Mouse (Mus musculus) B cell, adult 2 months (primary cell): ENCODE measurements around the gene Rarres1.
A peak's percentile ranks its signal among the peaks of the same experiment; 100 is the strongest.

Source experiments
- DNase-seq, 2 experiments: peaks; one replicate each; pipeline ENCODE4 v3.0.0; 2022

The Rarres1 gene

DNA sequence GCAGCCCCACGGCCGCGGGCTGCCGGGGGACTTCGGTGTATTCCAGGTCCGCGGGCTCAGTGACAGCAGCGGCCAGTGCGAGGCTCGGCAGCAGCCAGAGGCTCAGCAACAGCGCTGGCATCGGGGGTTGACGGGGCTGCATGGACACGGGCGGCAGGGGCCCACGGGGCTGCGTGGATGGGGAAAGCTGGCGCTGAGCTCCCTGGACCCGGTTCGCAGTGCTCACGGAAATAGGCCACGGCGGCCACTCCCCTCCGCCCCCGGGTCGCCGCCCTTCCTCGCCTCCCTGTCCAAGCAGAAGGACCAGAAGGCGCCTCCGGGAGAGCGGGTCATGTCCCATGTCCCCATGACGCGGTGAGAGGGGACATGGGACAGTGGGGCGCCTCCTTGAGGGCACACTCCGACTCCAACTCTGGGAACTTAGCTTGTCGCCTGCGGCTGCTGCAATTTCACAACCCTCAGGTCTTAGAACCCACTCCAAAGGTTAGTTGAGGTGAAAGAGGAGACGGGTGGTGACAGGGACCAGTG is at the start of gene Rarres1:
Gene Rarres1, minus strand, starts transcription at position 250 of the 528 bp plus-strand sequence.
- peak; percentile 37 to 40 for DNase-seq

DNA sequence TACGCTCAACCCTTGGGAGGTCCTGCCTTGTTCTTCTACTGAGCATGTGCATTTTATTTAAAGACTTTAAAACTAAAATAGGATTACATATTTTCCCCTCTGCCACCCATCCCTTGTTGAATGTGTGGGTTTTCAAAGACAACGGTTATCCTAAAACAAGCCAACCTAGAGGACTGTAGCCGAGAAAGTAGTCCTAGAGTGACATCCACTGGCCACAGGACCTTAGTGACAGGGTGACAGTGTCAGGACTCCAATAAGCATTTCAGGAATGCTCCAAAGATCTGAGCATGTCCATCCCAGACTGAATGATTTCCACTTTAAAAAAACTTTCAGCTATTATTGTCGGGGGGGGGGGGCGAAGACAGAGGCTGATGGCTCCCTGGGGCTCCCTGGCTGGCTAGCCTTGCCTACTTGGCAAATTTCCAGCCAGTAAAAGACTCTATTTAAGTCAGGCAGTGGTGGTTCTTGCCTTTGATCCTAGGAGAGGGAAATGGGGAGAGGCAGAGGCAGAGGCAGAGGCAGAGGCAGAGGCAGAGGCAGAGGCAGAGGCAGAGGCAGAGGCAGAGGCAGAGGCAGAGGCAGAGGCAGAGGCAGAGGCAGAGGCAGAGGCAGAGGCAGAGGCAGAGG is 49.5 kb upstream of the Rarres1 start:
- peak; percentile 59 to 65 for DNase-seq

DNA sequence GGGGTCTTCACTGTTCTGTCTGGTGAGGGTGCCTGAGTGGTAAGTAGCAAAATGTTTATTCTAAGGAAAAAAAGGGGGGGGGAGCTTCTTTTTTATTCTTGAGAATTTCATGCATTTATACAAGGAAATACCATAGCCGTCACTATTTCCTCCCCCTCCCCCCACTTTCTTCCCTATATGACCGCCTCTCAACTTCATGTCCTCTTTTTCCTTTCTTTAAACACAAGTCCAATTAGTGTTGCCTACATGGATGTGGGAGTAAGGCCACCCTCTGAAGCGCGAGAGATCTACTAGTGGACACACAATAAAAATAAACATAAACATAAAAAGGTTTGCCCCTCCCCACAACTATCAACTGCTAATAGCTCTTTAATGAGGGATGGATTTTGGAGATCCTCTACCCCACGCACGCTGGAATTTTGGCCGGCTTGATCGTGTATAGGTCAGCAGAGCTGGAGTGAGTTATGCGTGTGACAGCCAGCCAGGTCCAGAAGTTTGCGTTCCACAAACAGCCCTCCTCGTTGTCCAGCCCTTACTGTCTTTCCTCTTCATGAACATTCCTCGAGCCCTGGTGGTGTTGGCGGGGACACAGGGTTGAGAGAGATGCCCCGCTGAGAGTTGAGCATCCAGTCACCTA is 42.5 kb upstream of the Rarres1 start:
- DNase-seq = no peak

DNA sequence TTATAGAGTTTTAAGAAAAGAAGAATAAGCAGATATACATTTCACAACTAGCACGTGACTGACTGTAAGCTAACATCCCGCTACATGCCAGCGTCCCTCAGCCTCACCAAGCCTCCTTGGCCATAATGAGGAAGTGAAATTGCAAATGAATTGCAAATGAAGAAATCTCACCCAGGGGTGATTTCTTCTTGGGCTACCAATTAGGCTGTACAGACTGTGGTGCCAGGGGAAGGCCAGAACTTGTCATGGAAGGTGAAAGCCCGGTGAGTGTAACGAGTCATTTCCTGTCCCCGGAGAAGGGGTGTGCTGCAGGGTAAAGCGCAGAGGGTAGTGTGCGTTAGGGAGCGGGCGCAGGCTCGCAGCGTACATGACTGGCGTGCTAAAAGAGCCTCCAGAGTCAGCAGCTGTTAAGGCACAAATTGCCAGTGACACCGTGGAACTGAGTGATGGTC is 41.9 kb upstream of the Rarres1 start:
- DNase-seq = peak; percentile 79 to 82

DNA sequence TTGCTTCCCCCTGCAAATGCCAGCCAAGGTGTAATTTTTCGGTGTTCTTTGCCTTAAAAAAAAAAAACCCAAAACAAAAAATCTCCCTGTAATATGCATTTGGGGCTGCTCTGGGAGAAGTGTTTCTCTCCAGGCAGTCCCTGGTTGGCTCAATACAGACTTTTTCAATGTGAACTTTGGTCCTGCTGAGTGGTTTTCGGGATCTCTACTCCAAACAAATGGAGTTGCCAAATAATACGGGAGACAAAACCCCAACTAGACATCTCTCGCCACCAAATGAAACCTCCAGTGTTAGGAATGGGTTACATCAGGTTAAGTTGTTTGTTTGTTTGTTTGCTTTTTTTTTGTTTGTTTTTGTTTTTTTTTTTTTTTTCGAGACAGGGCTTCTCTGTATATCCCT is 39.9 kb upstream of the Rarres1 start:
- no peak for DNase-seq

DNA sequence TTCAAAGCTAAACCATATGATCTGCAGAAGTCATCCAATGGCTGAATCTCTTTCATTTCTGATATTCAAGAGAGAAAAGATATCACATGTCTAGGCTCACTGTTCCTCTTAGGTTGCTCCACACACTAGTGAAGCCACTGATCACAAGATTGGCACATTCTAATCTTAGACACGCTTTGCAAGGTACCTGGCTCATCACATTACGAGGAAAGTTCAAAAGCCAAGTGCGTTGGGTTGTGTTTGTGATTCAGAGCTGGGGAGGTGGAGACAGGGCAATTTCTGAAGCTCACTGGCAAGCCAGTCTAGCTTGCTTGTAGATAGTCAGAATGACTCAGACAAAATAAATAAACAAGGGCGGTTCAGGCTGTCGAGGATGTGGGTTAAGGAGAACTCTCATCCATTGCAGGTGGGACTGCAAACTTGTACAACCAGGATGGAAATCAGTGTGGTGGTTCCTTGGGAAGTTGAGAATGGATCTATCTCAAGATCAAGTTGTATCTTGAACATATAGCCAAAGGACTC is 38.7 kb upstream of the Rarres1 start:
- DNase-seq = no peak

DNA sequence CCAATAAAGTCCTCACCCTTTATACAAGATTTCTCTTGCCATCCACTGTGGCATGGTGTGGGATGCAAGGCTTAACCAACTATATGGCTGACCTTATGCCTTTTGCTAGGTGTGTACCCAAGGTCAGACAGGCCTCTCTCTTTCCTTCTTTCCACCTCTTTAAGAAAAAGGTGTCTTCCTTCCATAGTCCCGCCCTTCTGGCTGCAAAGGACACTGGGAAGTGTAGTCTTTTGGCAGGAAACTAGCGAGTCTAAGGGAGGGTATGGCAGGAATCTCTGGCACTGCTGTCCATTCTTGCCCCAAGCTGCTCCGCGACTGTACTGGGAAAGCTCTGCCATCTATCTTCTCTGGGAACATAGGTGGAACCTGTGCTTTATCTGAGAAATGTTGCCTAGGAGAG is 38.0 kb upstream of the Rarres1 start:
- DNase-seq = peak in 1 of 2 experiments; percentile 26

DNA sequence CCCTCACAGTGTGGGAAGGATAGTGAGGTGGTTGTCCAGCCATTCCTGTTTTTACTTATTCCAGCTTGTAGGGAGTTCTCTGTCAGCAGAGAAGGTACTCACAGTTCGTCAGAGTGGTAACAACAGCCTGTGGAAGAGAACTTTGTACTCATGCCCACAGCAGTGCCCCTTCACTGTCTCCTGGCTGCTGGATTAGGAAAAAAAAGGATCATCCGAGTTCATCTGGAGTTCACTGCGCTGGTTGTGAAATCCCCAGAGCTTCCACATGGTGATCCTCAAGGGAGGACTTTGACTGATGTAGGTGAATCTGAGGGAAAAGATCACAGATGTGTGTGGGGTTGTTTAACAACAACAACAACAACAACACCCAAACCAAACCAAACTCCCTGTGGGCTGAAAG is 35.9 kb upstream of the Rarres1 start:
- DNase-seq = no peak

DNA sequence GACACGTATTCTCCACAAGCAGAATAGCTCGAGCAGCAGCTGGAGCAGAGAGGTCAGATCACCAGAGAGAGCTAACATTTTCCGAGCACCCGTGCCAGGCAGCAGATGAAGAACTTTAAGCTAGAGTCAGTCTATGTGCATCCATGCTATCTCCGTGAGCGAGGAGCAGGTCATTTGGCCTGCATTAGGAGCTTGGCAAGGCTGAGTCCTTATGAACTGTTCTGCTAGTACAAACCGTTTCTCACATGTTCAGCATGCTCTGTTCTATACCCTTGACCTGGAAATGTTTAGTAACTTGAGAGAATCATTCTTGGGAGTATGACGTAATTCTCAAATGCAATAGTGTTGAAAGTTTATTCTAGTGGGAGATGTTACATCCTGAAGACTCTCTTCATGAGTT is 28.3 kb upstream of the Rarres1 start:
- no peak for DNase-seq

DNA sequence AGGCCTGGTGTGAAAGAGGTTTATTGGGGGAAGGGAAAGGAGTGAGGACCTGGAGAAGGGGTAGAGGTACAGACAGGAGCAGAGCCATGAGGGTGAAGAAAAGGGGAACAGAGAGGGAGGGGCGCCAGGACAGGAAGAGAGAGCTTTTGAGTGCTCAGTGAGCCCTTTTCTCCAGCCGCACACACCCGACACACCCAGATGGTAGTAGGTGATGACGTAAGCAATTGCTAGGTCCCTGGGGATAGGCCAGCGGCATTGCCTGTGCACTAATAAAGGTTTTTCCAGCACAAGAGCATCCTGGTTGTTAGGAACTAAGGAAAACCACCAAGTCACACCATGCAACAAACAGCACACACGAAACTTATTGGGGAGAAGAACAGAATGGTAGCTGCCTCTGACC is 9.4 kb upstream of the Rarres1 start:
- peak; percentile 75 to 79 for DNase-seq

DNA sequence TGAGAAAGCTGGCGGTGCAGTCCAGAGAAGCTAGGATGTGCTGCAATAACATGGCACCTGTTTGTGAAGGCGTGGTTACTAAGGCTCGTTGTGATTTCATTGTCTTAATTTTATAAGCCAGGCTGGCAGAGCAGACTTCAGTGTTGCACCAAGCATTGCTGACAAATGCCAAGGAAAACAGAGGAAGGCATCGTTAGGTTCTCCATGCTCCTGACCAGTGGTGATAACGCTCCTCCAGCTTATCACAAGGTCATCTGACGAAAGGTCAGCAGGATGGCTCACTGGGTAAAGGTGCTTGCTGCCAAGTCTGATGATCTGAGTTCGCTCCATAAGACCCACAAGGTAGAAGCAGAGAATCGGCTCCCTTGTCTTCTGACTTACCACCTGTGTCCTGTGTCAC is 7.4 kb upstream of the Rarres1 start:
- DNase-seq = no peak

DNA sequence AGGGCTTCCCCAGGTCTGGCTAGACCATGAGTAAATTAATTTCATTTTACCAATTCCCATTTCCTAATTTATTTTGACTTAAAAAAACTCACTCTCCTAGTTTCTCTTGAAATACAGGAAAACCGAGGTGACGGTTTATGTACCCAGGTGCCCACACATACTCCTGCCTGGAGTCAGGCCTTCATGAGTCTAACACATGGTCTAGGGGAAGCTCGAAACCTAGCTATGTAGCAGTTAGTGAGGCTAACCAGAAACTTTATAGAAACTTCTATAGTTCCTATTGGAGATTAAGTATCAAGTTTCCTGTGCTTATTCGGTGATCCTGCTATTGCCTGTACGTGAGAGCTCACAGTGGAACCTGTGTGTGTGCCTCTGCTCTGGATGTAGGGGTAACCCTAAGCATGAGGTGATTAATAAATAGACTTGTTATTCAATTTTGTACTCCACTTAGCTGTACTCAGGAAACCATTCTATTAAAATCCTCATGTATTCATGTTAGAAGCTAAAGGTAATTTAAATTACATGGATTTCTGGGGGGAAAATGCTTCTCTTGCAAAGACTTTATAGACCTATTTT is 5.3 kb upstream of the Rarres1 start:
- no peak for DNase-seq

DNA sequence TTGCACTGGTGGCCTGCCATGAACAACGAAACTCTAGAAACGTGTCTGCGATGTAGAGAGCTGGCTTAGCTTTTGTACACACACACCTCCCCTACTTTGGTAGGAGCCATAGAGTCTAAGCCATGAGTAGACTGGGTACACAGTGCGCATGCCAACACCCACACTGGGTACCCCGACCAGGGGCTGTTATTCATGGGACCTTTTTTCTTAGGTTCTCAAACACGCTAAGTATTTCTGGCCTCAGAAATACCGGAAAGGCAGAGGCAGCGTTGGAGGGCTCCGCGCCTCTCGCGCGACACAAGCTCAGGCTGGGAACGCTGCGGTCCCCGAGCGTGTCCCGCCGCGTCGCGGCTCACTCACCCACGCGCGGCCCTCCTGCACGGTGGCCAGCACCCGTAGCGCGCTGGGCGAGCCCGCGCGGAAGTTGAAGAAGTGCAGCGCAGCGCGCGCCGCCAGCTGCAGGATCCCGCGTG is 486 bp downstream of the Rarres1 start:
- DNase-seq = peak; percentile 56 to 62

DNA sequence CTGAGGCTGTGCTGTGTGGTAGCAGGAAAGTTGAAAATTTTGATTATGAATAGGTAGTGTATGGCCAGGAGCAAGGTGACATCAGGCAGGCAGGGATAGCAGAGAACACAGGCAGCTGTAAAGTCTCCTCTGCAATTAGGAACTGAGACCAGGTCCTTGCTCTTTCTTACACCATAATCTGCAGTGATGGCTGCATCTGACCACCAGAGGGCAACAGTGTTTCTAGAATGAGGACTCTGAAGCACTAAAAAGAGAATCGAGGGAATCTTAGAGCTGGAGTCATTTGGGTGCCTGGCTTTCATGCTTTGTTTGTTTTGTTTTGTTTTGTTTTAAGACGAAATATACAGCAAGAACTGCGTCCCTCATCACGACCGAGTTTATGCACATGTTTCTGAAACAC is 2.5 kb downstream of the Rarres1 start:
- DNase-seq = peak; percentile 83 to 87

DNA sequence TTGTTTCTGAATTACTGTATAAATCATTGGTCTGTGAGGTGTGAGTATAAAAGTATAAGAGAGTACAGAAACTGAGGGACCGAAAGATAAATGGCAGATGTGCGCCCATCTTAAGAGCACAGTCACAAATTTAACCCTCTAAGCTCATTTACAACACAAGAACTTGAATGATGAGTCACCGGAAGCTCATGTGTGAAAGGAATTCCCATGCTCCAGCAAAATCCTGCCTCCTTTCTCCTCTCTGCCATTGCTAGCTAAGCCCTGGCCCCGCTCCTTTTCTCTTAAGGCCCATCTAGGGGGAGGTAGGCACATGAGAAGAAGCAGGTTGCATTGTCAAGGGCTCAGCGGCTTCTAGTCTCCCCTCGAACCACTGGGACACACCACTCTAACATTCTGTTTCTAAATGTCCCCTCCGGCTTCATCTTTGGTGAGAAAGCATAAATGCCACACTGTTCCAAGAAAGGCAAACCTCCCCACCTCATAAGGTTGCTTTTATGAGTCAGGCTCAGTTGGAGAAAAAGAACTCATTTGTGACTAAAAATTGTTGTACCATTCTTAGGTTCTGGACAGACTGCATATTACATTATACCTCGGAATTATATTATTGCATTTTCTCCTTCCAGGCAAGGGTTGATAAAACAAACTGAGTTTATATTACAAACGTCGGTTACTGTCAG is 7.0 kb downstream of the Rarres1 start:
- DNase-seq = no peak

DNA sequence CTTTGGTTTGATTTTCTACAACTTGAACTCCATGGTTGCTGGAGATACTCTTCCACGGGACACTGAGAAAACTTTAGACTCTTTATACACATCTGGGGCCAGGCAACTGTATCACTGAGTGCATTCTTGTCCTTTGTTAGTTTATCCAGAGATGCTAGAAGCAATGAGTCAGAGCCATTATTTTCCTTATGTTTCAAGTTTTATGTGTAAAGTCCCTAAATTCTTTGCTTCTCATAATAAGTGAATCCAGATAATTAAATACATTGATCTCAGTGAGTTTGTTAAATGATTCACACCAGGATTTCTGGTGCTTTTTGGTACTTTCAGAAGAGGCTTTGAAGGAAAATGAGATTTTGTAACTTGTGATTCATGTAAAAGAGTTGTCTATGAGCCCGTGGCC is 10.0 kb downstream of the Rarres1 start:
- DNase-seq = no peak

DNA sequence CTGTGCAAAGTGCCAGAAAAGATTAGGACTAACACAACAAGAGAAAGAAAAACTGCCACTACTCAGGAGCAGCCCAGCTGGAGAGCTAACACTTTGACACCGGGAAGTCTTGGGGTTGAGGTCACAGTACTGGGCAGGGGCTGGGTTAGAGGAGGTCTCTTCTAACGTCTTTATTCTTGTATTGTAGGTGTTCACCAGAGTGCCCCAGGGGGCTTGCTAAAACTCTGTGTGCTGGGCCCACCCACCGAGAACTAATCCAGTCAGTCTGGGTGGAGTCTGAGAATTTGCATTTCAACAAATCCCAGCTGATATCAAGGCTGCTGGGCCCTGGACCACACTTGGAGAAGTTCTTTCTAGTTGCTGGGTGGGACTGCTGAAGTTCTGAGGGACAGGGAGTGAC is 11.4 kb downstream of the Rarres1 start:
- no peak for DNase-seq

DNA sequence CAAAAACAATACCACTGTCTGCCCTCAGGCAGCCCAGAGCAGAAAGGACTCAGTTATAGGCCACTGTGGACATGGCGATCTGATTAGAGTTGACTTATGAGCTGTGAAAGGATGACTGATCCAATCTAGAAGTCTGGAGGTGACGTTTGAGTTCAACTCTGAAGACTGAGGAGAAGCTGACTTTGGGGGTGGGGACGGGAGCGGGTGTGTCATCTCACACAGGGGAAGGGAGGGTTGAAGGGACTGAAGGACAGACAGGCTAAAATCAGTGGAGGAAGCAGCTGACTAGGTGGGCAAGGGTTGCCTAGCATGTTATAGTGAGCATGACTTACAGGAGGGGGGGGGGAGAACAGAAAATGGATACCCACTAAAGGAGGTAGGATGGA is 15.9 kb downstream of the Rarres1 start:
- no peak for DNase-seq

DNA sequence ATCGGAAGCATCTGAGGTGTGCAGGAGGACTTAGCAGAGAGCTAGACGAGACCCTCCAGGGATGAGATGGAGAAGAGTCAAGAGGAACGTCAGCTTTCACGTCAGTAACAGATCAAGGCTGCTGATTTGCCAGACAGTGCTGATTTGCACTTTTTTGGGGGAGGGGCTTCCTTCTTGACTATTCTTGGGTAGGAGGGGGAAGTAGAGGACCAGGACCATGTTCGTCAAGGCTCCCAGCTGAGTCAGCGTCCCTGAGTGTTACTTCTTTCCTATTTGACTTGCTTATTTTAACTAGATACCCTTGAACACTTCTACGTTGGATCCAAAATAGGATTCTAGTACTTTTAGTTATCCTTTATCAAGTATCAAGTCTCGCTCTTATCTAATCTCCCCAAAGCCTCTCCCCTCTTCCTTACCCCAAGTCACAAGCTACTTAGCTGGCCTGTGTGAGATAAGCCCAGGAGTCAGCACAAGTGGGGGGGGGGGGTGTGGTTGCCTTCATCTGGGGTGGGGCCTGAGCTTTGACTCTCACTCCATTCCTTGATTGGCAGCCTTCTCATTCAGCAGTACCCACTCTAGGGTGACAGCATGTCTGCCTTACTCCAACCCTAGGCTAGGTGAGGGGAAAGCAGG is 16.4 kb downstream of the Rarres1 start:
- no peak for DNase-seq

DNA sequence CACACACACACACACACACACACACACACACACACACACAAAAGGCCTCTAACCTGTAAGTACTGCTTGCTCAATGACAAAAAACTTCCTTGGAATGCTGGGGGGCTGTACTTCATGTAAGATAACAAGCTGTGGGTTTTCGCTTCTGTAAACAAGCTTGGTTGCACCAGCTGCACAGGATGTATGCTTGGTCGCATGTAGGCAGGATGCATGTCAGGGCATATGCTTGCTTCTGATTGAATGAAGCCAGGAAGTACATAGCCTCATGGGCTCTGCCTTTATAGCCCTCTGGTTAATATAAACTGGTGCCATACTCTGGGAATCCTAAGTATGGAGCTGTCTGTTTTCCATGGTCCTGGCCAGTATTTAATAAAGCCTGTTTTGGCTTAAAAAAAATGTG is 17.3 kb downstream of the Rarres1 start:
- peak; percentile 55 to 66 for DNase-seq

DNA sequence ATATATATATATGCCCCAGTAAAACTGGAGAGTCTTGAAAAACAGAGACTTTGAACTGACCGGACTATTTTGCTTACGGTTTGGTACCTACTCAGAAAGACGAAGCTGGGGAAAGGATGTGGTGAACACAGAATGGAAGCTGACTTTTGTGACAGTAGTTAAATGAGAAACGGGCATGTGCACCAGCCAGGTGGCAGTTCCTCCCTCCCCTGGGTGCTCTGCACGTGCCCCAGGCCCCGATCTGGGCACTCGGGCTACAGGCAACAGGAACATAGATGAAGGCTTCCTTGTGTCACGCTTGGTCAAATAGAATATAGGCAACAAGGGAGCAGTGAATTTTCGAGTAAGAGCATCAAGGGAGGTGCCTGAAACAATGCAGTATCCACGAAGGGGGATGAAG is 19.0 kb downstream of the Rarres1 start:
- DNase-seq = peak; percentile 26 to 38

DNA sequence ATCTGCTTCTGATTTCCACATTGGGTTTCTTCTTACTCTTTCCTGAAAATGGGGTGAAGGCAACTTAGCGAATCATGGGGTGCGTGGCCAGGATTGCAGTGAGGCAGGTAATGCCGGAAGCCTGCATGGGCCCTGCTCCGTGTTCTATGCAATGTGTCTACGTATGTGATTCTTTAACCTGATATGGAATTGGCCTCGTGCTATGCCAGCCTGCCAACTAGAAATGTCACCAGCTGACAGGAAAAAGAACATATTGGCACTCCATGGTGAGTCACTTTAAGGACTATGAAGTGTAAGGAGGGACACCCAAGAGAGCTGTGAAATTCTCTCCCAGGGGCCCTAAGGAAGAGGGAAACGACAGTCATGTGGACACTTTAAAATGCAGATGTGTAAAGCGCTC is 22.2 kb downstream of the Rarres1 start:
- no peak for DNase-seq
